Mouse (Mus musculus): ENCODE results near the gene Gm49721.
"Not testable (repeated sequence)": the region's sequence is repeated elsewhere in the genome, so short reads cannot be mapped to it uniquely, and the experiment has no call there.

DNA sequence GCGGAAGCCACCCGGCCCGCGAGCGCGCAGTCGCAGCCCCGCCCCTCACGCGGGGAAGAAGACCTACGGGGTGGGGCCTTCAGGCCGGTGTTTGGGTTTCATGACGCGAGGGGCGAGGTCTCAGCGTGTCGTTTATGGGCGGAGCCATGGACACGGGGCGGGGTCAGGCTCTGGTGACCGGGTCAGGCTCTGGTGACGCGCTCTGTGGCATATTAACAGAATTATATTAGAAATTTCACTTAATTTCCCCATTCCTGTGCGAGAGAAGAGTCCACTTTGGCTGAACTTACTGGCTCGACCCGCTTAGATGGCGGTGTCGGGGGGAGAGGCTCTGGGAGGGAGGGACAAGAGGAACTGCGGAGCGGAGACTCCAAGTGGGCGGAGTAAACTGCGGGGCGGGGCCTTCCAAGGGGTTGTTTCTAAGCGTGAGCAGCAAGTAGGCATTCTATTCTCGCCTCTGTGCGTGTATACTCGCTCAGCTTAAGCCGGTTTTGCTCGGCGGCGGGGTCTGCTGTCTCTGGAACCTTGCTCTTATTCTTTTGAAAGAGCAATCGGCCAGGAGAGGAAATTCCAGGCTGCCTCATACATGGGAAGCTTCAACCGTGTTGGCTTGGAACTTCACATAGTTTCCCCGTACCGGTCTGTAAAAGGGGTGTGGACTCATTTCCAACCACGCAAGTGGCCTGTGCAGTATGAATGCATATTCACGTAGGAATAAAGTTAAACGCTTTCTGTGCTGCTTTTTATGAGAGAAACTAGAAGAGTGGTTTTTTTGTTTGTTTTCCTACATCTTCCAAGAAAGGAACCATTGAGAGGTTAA, 17.3 kb upstream of the Gm49721 start:
- not testable (repeated sequence) for TF ChIP-seq POLR2A, CTCF (IDR thresholded peaks at IDR 0.05; ENCODE audit: extremely low read depth, insufficient read depth, low read length)

All from cortical plate, adult 2 months (tissue).